Mouse (Mus musculus): ENCODE measurements at regions not wholly inside any gene's neighbourhood (a gene's known extent, or its start where the extent isn't known, plus 50 kb on each side); places are given as distances from the start of the nearest gene placed in this dataset.
A peak's percentile ranks its signal among the peaks of the same experiment; 100 is the strongest.
"Not testable (repeated sequence)": the region's sequence is repeated elsewhere in the genome, so short reads cannot be mapped to it uniquely, and the experiment has no call there.

- Histone ChIP-seq H3K9me3 (ENCODE audit: control insufficient read depth, low read length) (no peaks in the 10 kb centered on the region), H3K4me1 (ENCODE audit: control insufficient read depth, insufficient read depth, low read length) (no peaks in the 10 kb centered on the region), H3K27me3 (ENCODE audit: control insufficient read depth, insufficient read depth, low read length) (no peaks in the 10 kb centered on the region), H3K4me2 (replicated peaks; ENCODE audit: low read depth, low read length, severe bottlenecking) (no peak overlapping the region), H3K27ac (replicated peaks; ENCODE audit: low read depth, low read length) (no peak overlapping the region), H3K9ac (ENCODE audit: low read depth, low read length, severe bottlenecking) (no peak overlapping the region), H3K4me3 (replicated peaks; ENCODE audit: low read length) (no peak overlapping the region), H3K36me3 (ENCODE audit: control insufficient read depth, insufficient read depth, low read length) (no peaks in the 10 kb centered on the region)
- DNase-seq (ENCODE audit: low spot score) (no peak), ATAC-seq (ENCODE audit: low FRiP score, low read depth) (no peak)
- no peak for TF ChIP-seq POLR2A (IDR thresholded peaks at IDR 0.05; ENCODE audit: borderline replicate concordance, extremely low read depth, insufficient read depth, insufficient read length)
- 51% methylated on average over 5 of the region's 5 CpGs for WGBS
These were observed 229.4 kb upstream of the Dcbld2 start for GRCm38 (mm10) chr16:58178744-58179401.

GRCm38 (mm10) chr16:58179981-58180380 lies 228.3 kb upstream of the Dcbld2 start:
- not testable (repeated sequence) for ATAC-seq (ENCODE audit: low FRiP score, low read depth); H3K36me3 ChIP-seq (ENCODE audit: control insufficient read depth, insufficient read depth, low read length); H3K4me3 ChIP-seq (replicated peaks; ENCODE audit: low read length); DNase-seq (ENCODE audit: low spot score); H3K9ac ChIP-seq (ENCODE audit: low read depth, low read length, severe bottlenecking); H3K27me3 ChIP-seq (ENCODE audit: control insufficient read depth, insufficient read depth, low read length); H3K27ac ChIP-seq (replicated peaks; ENCODE audit: low read depth, low read length); H3K9me3 ChIP-seq (ENCODE audit: control insufficient read depth, low read length); H3K4me1 ChIP-seq (ENCODE audit: control insufficient read depth, insufficient read depth, low read length); H3K4me2 ChIP-seq (replicated peaks; ENCODE audit: low read depth, low read length, severe bottlenecking)

GRCm38 (mm10) chr16:58194619-58195497 lies 213.4 kb upstream of the Dcbld2 start:
- Histone ChIP-seq H3K9me3 (ENCODE audit: control insufficient read depth, low read length) (no peaks in the 10 kb centered on the region; the same call in 1 of the 2 replicates), H3K4me1 (ENCODE audit: control insufficient read depth, insufficient read depth, low read length) (no peaks in the 10 kb centered on the region), H3K27me3 (ENCODE audit: control insufficient read depth, insufficient read depth, low read length) (no peaks in the 10 kb centered on the region), H3K4me3 (replicated peaks; ENCODE audit: low read length) (no peak overlapping the region), H3K4me2 (replicated peaks; ENCODE audit: low read depth, low read length, severe bottlenecking) (no peak overlapping the region), H3K27ac (replicated peaks; ENCODE audit: low read depth, low read length) (no peak overlapping the region), H3K36me3 (ENCODE audit: control insufficient read depth, insufficient read depth, low read length) (no peaks in the 10 kb centered on the region), H3K9ac (ENCODE audit: low read depth, low read length, severe bottlenecking) (no peak overlapping the region)
- DNase-seq (ENCODE audit: low spot score) (peak; percentile 72), ATAC-seq (ENCODE audit: low FRiP score, low read depth) (peak; percentile 80)
- WGBS: 61% methylated on average over 5 of the region's 5 CpGs
- TF ChIP-seq POLR2A (IDR thresholded peaks at IDR 0.05; ENCODE audit: borderline replicate concordance, extremely low read depth, insufficient read depth, insufficient read length): no peak

- Histone ChIP-seq H3K36me3 (ENCODE audit: control insufficient read depth, insufficient read depth, low read length) (no peaks in the 10 kb centered on the region), H3K27me3 (ENCODE audit: control insufficient read depth, insufficient read depth, low read length) (no peaks in the 10 kb centered on the region), H3K9ac (ENCODE audit: low read depth, low read length, severe bottlenecking) (no peak overlapping the region), H3K9me3 (ENCODE audit: control insufficient read depth, low read length) (no peaks in the 10 kb centered on the region), H3K4me3 (replicated peaks; ENCODE audit: low read length) (no peak overlapping the region), H3K27ac (replicated peaks; ENCODE audit: low read depth, low read length) (no peak overlapping the region), H3K4me1 (ENCODE audit: control insufficient read depth, insufficient read depth, low read length) (no peaks in the 10 kb centered on the region), H3K4me2 (replicated peaks; ENCODE audit: low read depth, low read length, severe bottlenecking) (no peak overlapping the region)
- ATAC-seq (ENCODE audit: low FRiP score, low read depth) (no peak), DNase-seq (ENCODE audit: low spot score) (peak; percentile 15)
- no peak for TF ChIP-seq POLR2A (IDR thresholded peaks at IDR 0.05; ENCODE audit: borderline replicate concordance, extremely low read depth, insufficient read depth, insufficient read length)
- WGBS: 74% methylated on average over 2 of the region's 2 CpGs
These were observed 196.4 kb upstream of the Dcbld2 start for GRCm38 (mm10) chr16:58211872-58212271.

GRCm38 (mm10) chr16:58234686-58235085 lies 173.6 kb upstream of the Dcbld2 start:
- no peak for DNase-seq (ENCODE audit: low spot score)
- Histone ChIP-seq H3K27ac (replicated peaks; ENCODE audit: low read depth, low read length) (no peak overlapping the region), H3K4me1 (ENCODE audit: control insufficient read depth, insufficient read depth, low read length) (no peaks in the 10 kb centered on the region), H3K9me3 (ENCODE audit: control insufficient read depth, low read length) (no peaks in the 10 kb centered on the region), H3K4me3 (replicated peaks; ENCODE audit: low read length) (no peak overlapping the region), H3K9ac (ENCODE audit: low read depth, low read length, severe bottlenecking) (no peak overlapping the region), H3K36me3 (ENCODE audit: control insufficient read depth, insufficient read depth, low read length) (no peaks in the 10 kb centered on the region), H3K27me3 (ENCODE audit: control insufficient read depth, insufficient read depth, low read length) (no peaks in the 10 kb centered on the region), H3K4me2 (replicated peaks; ENCODE audit: low read depth, low read length, severe bottlenecking) (no peak overlapping the region)
- TF ChIP-seq POLR2A (IDR thresholded peaks at IDR 0.05; ENCODE audit: borderline replicate concordance, extremely low read depth, insufficient read depth, insufficient read length): no peak
- ATAC-seq (ENCODE audit: low FRiP score, low read depth): no peak

All from limb, embryonic 14.5 days (tissue).